Mouse (Mus musculus): Measurements from ENCODE around the gene Bnc2. TPM values are rescaled to one million over a fixed set of nuclear protein-coding genes. Genes with fewer than 3 reads are reported as not detected.

Bnc2 gene
- total RNA-seq (2023): not detected

GRCm38 (mm10) chr4:84675171-84675973 lies at the start of gene Bnc2:
Gene Bnc2 (minus strand): TSS chr4:84675275.

Other genes with a start within 250 kb of the Bnc2 start
- 0.55 TPM for gene Cntln, start 209.0 kb upstream of the Bnc2 start, total RNA-seq (2023)

Data from CD8-positive naive resting alpha-beta T cell, adult 57 days (primary cell).